ENCODE assay signal across 10 mouse cellular contexts in genomic region chr7:79729743-79730370, GRCm38 (mm10). TPM values are rescaled to one million over a fixed set of nuclear protein-coding genes. Genes with fewer than 3 reads are reported as not detected.
A peak's percentile ranks its signal among the peaks of the same experiment; 100 is the strongest.
DNase-seq lines count a peak whose midpoint lies in the region; ATAC-seq lines count a peak whose summit lies in the region.
"Had no signal": no experiment of that assay in that cellular context is flagged by ENCODE, and none has a peak within 500 bp of the region (broad histone marks: within the 10 kb centered on the region; RNA-seq: fewer than 3 reads in every experiment).

No protein-coding gene starts in this region.

- no peaks in the 10 kb centered on the region for H3K36me3 ChIP-seq in megakaryocyte, embryonic 14.5 days (replicated peaks; ENCODE audit: low read length)
- H3K36me3 ChIP-seq: stomach, embryonic 15.5 days had no signal

- peak overlapping the region; percentile 64 for H3K4me3 ChIP-seq in megakaryocyte, embryonic 14.5 days (replicated peaks)
- H3K4me3 ChIP-seq: stomach, embryonic 15.5 days had no signal

- peak; percentile 31; the same call in 1 of the 2 replicates for ATAC-seq in frontal cortex, adult (ENCODE audit: low TSS enrichment)
- ATAC-seq in megakaryocyte, adult 5-6 weeks (ENCODE audit: poor library complexity, severe bottlenecking), result no peak

- peaks cover 52% of the 10 kb centered on the region for H3K27me3 ChIP-seq in megakaryocyte, embryonic 14.5 days (replicated peaks)

- no peaks in the 10 kb centered on the region for H3K9me3 ChIP-seq in megakaryocyte, embryonic 14.5 days
- H3K9me3 ChIP-seq: stomach, embryonic 15.5 days had no signal

- DNase-seq in frontal cortex, postnatal 36 days (ENCODE audit: low spot score in 2 of 2), result no peak
- DNase-seq in brain, adult 2 months (ENCODE audit: low read depth, low spot score), result peak; percentile 25
- peak; percentile 40 for DNase-seq in retina, postnatal 1 day
- DNase-seq in gastrocnemius, postnatal 10 days, result no peak
- DNase-seq in ovary, postnatal 10 days (ENCODE audit: low spot score), result no peak

- H3K4me1 ChIP-seq in megakaryocyte, embryonic 14.5 days, result peaks cover 23% of the 10 kb centered on the region
- H3K4me1 ChIP-seq: stomach, embryonic 15.5 days had no signal

RNA-seq across cellular contexts. Expression of gene Plin1, which starts 2.8 kb away (rescaled TPM):
- polyA plus RNA-seq in megakaryocyte, embryonic 14.5 days (2012; ENCODE audit: insufficient read depth, low replicate concordance), result 1.7 TPM in 1 of 2 replicates, not detected in the other
- total RNA-seq in megakaryocyte, adult 5-6 weeks (2015), result not detected in 2 replicates
- not detected in 2 replicates for total RNA-seq in megakaryocyte, adult 5-6 weeks (2017)
- total RNA-seq in gastrocnemius, postnatal 10 days (2021), result 10 to 100 TPM; 13.8 to 14.5 TPM
- polyA plus RNA-seq: heart, embryonic 14.5 days; stomach, embryonic 15.5 days had no signal

RNA-seq across cellular contexts. Expression of gene Pex11a, which starts 13.1 kb away (rescaled TPM):
- 0.81 TPM in 1 of 2 replicates, not detected in the other for polyA plus RNA-seq in megakaryocyte, embryonic 14.5 days (2012; ENCODE audit: insufficient read depth, low replicate concordance)
- total RNA-seq in megakaryocyte, adult 5-6 weeks (2015), result 0.98 and 1.3 TPM in 2 replicates
- 1.5 and 5.4 TPM in 2 replicates for total RNA-seq in megakaryocyte, adult 5-6 weeks (2017)
- 1 to 10 TPM; 3.9 to 4.2 TPM for total RNA-seq in gastrocnemius, postnatal 10 days (2021)

RNA-seq across cellular contexts. Expression of gene Wdr93, which starts 13.1 kb away (rescaled TPM):
- not detected in 2 replicates for polyA plus RNA-seq in megakaryocyte, embryonic 14.5 days (2012; ENCODE audit: insufficient read depth, low replicate concordance)
- total RNA-seq in megakaryocyte, adult 5-6 weeks (2015), result not detected in 2 replicates
- not detected in 2 replicates for total RNA-seq in megakaryocyte, adult 5-6 weeks (2017)
- under 1 TPM in 1 of 2 experiments, not detected in 1; 0.11 TPM for total RNA-seq in gastrocnemius, postnatal 10 days (2021)

RNA-seq across cellular contexts. Expression of gene Kif7, which starts 14.3 kb away (rescaled TPM):
- 1.4 TPM in 1 of 2 replicates, not detected in the other for polyA plus RNA-seq in megakaryocyte, embryonic 14.5 days (2012; ENCODE audit: insufficient read depth, low replicate concordance)
- total RNA-seq in megakaryocyte, adult 5-6 weeks (2015), result 0.11 and 0.13 TPM in 2 replicates
- 0.51 TPM in 1 of 2 replicates, not detected in the other for total RNA-seq in megakaryocyte, adult 5-6 weeks (2017)
- 1 to 10 TPM; 2.7 to 3.6 TPM for total RNA-seq in gastrocnemius, postnatal 10 days (2021)

Comparison
In these comparisons a context has a peak if more than half of its experiments do, and no peak if none do; other contexts are left out.
1. DNase-seq: peak in brain, adult 2 months (single experiment) and retina, postnatal 1 day (single experiment); none in frontal cortex, postnatal 36 days (0 of 2), gastrocnemius, postnatal 10 days (single experiment) and ovary, postnatal 10 days (single experiment).
2. RNA of gene Plin1, which starts 2.8 kb away (total RNA-seq): 13.8 to 14.5 TPM in gastrocnemius, postnatal 10 days; not detected in megakaryocyte, adult 5-6 weeks; every median in the first group is over 10 times any median in the second.